Mouse (Mus musculus): ENCODE results near the gene Mettl6. TPM values are rescaled to one million over a fixed set of nuclear protein-coding genes. Genes with fewer than 3 reads are reported as not detected.

Mettl6 gene
- polyA plus RNA-seq (2014; fragmentation: Illumina TruSeq; extraction: RNeasy Lipid Tissue Mini Kit (QIAGEN cat#74804); ENCODE audit: low read depth, low replicate concordance) = 22.3 TPM

DNA sequence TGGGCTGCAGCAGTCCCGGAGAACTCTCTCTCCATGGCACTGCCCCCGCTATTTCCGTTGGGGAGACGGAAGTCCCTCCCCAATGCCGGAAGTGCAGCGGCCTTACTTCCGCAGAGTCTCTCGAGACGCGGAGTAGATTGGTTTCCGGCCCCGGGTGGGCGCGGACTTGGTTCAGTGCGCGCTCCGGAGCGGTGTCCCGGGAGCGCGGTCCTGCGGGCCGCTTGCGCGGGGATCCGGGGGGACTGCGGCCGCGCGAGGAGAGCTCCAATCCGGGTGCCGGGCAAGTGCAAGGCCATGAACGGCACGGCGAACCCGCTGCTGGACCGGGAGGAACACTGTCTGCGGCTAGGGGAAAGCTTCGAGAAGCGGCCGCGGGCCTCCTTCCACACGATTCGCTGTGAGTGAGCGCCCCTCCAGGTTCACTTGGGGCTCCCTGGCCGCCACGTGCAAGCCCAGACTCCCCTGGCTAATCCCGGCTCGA, at the start of gene Mettl6:
Gene Mettl6, minus strand, starts transcription at position 66 of the 481 bp plus-strand sequence.

GRCm38 (mm10) chr14:31494349-31494974, 378 bp downstream of the Mettl6 start, which contains the start of gene Eaf1:
TSS of gene Eaf1 (plus strand) at chr14:31494399.

DNA sequence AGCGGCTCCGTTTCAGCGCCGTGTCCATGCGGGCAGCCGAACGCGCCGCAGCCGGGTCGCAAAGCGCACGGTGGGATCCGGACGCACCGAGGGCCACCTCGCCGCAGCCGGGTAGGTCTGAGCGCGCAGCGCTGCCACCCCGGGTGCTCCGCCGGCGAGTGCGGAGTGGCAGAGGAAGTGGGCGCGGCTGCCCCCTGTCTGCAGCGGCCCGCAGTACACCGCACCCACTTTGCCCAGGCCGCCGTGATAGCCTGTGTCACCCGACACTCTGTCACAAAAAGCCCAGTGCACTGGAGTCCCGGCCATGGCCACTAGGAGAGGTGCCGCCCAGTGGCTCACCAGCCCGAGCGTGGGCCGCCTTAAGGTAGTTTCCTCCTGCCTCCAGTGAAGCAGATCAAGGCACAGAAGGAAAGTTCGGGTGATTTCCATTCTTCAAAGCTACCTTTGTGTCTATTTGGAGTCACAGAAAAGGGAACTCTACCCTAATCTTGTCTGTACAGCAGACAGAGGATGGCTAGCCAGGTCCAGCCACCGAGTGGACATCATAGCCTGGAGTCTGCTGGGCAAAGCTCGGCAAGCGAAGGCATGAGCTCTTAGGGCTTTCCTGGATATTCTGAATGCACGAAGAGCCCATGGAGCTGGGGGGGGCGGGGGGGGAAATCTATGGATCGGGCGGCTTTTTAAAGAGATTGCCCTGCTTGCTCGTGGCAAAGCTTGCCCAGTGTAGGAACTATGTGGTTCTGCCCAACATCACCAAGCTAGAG, 58.7 kb downstream of the Mettl6 start, which contains the start of gene Sh3bp5:
Gene Sh3bp5, minus strand, starts transcription at position 149 of the 764 bp plus-strand sequence.

Other genes starting within 250 kb of the Mettl6 start
- gene Phf7, start 243.7 kb downstream of the Mettl6 start, polyA plus RNA-seq (2014; fragmentation: Illumina TruSeq; extraction: RNeasy Lipid Tissue Mini Kit (QIAGEN cat#74804); ENCODE audit: low read depth, low replicate concordance) = 38.3 TPM
- 37.2 TPM for gene Bap1, start 243.6 kb downstream of the Mettl6 start, polyA plus RNA-seq (2014; fragmentation: Illumina TruSeq; extraction: RNeasy Lipid Tissue Mini Kit (QIAGEN cat#74804); ENCODE audit: low read depth, low replicate concordance)
- gene Dnah1, start 171.1 kb downstream of the Mettl6 start, polyA plus RNA-seq (2014; fragmentation: Illumina TruSeq; extraction: RNeasy Lipid Tissue Mini Kit (QIAGEN cat#74804); ENCODE audit: low read depth, low replicate concordance) = 2.5 TPM
- 37.8 TPM for gene Capn7, start 158.4 kb downstream of the Mettl6 start, polyA plus RNA-seq (2014; fragmentation: Illumina TruSeq; extraction: RNeasy Lipid Tissue Mini Kit (QIAGEN cat#74804); ENCODE audit: low read depth, low replicate concordance)
- 34.4 TPM for gene Sh3bp5, start 59.0 kb downstream of the Mettl6 start, polyA plus RNA-seq (2014; fragmentation: Illumina TruSeq; extraction: RNeasy Lipid Tissue Mini Kit (QIAGEN cat#74804); ENCODE audit: low read depth, low replicate concordance)
- 25.4 TPM for gene Eaf1, start 641 bp downstream of the Mettl6 start, polyA plus RNA-seq (2014; fragmentation: Illumina TruSeq; extraction: RNeasy Lipid Tissue Mini Kit (QIAGEN cat#74804); ENCODE audit: low read depth, low replicate concordance)
- not detected for gene Colq, start 96.3 kb upstream of the Mettl6 start, polyA plus RNA-seq (2014; fragmentation: Illumina TruSeq; extraction: RNeasy Lipid Tissue Mini Kit (QIAGEN cat#74804); ENCODE audit: low read depth, low replicate concordance)
- 0.36 TPM for gene Gm49387, start 145.8 kb upstream of the Mettl6 start, polyA plus RNA-seq (2014; fragmentation: Illumina TruSeq; extraction: RNeasy Lipid Tissue Mini Kit (QIAGEN cat#74804); ENCODE audit: low read depth, low replicate concordance)
- gene Btd, start 146.0 kb upstream of the Mettl6 start, polyA plus RNA-seq (2014; fragmentation: Illumina TruSeq; extraction: RNeasy Lipid Tissue Mini Kit (QIAGEN cat#74804); ENCODE audit: low read depth, low replicate concordance) = 22.8 TPM
- 19.4 TPM for gene Hacl1, start 146.2 kb upstream of the Mettl6 start, polyA plus RNA-seq (2014; fragmentation: Illumina TruSeq; extraction: RNeasy Lipid Tissue Mini Kit (QIAGEN cat#74804); ENCODE audit: low read depth, low replicate concordance)